Mouse (Mus musculus) bone marrow, adult 2 months (tissue): ENCODE measurements around the gene Igsf3.

ENCODE experiments used
- CTCF ChIP-seq: fragments of 200-500 bp; IDR thresholded peaks from 2 replicates; pipeline ENCODE4 v1.5.1; 2011; ENCODE audit warnings: low read length, control low read depth; ENCODE audit not compliant: control insufficient read depth, insufficient read depth
- POLR2A ChIP-seq: fragments of 200-500 bp; IDR thresholded peaks from 2 replicates; pipeline ENCODE4 v1.6.1; 2011; ENCODE audit warnings: low read depth, mild to moderate bottlenecking, control low read depth, low read length, borderline replicate concordance; ENCODE audit not compliant: control insufficient read depth

GRCm38 (mm10) chr3:101497432-101498030 lies 120.6 kb downstream of the Igsf3 start:
- TF ChIP-seq CTCF (no peak), POLR2A (no peak)
